Comparison of ENCODE assay signal across 8 mouse cellular contexts in genomic region chr9:114390749-114391075, GRCm38 (mm10). TPM values are rescaled to one million over a fixed set of nuclear protein-coding genes. Genes with fewer than 3 reads are reported as not detected.
DNase-seq lines count a peak whose midpoint lies in the region; ATAC-seq and TF ChIP-seq lines count a peak whose summit lies in the region.

No protein-coding gene starts in this region.

- H3K27me3 ChIP-seq in heart, adult 2 months (ENCODE audit: control insufficient read depth, insufficient read depth, low read length) = no peaks in the 10 kb centered on the region
- H3K27me3 ChIP-seq in forebrain, embryonic 14.5 days (replicated peaks; ENCODE audit: control insufficient read depth, insufficient read depth, low read length) = no peaks in the 10 kb centered on the region
- no peaks in the 10 kb centered on the region for H3K27me3 ChIP-seq in liver, embryonic 14.5 days (ENCODE audit: control insufficient read depth, insufficient read depth, low read length)

- TF ChIP-seq POLR2A in heart, adult 2 months (IDR thresholded peaks at IDR 0.05; ENCODE audit: insufficient read depth, low read depth, low read length) = no peak

- intact Hi-C loops in heart, adult 2 months (cut with DNase I) = no loop called here
- intact Hi-C loops in heart, postnatal 14 days (cut with DNase I) = no loop called here

- DNase-seq in heart, adult 2 months = no peak
- DNase-seq in heart, postnatal 14 days = no peak
- DNase-seq in forebrain, embryonic 14.5 days (ENCODE audit: low spot score) = no peak
- DNase-seq in liver, embryonic 14.5 days (ENCODE audit: low read depth in 3 of 3, low spot score in 3 of 3) = no peak
- DNase-seq in left cerebral cortex, adult 11 months (ENCODE audit: low spot score) = no peak
- DNase-seq in retina, postnatal 1 day = no peak

- TF ChIP-seq EP300 in heart, adult 2 months (IDR thresholded peaks at IDR 0.05; ENCODE audit: insufficient read depth, low read depth, low read length) = no peak
- no peak for TF ChIP-seq EP300 in liver, embryonic 14.5 days (IDR thresholded peaks at IDR 0.05; ENCODE audit: low read depth)

- peak; percentile 73 for ATAC-seq in CD4-positive, CD25-positive, alpha-beta regulatory T cell, adult 4 months
- ATAC-seq in forebrain, embryonic 14.5 days = no peak
- ATAC-seq in liver, embryonic 14.5 days (ENCODE audit: insufficient read depth) = no peak
- no peak for ATAC-seq in frontal cortex, adult (ENCODE audit: low TSS enrichment)

- TF ChIP-seq CTCF in heart, adult 2 months (IDR thresholded peaks at IDR 0.05) = no peak
- no peak for TF ChIP-seq CTCF in liver, embryonic 14.5 days (IDR thresholded peaks at IDR 0.05; ENCODE audit: low read depth)

- peak overlapping the region; percentile 69; the same call in 1 of the 2 replicates for H3K27ac ChIP-seq in heart, adult 2 months
- H3K27ac ChIP-seq in forebrain, embryonic 14.5 days (ENCODE audit: low read depth, low read length) = no peak overlapping the region
- no peak overlapping the region for H3K27ac ChIP-seq in liver, embryonic 14.5 days

- WGBS in heart, adult 2 months = 3% methylated on average over 10 of the region's 10 CpGs
- 6% methylated on average over 10 of the region's 10 CpGs for whole genome bisulfite sequencing in forebrain, embryonic 14.5 days
- WGBS in liver, embryonic 14.5 days (ENCODE audit: insufficient replicate concordance) = 1% methylated on average over 10 of the region's 10 CpGs

- H3K9ac ChIP-seq in heart, adult 2 months (ENCODE audit: low read depth, low read length) = peak overlapping the region; percentile 84
- H3K9ac ChIP-seq in forebrain, embryonic 14.5 days (ENCODE audit: low read length) = peak overlapping the region; percentile 78
- peak overlapping the region; percentile 68 for H3K9ac ChIP-seq in liver, embryonic 14.5 days (replicated peaks)

- peaks cover 3% of the 10 kb centered on the region; the same call in 1 of the 2 replicates for H3K4me1 ChIP-seq in heart, adult 2 months (ENCODE audit: control insufficient read depth, insufficient read depth, low read length)
- H3K4me1 ChIP-seq in forebrain, embryonic 14.5 days (ENCODE audit: control insufficient read depth, insufficient read depth, low read length) = no peaks in the 10 kb centered on the region
- peaks cover 11 to 12% of the 10 kb centered on the region in 2 experiments; a peak in 3 of 4 replicates for H3K4me1 ChIP-seq in liver, embryonic 14.5 days (replicated peaks; ENCODE audit: control insufficient read depth in 2 of 2, insufficient read depth in 2 of 2, low read length in 1 of 2)

- H3K4me2 ChIP-seq in forebrain, embryonic 14.5 days (ENCODE audit: low read length) = peak overlapping the region; percentile 86
- H3K4me2 ChIP-seq in liver, embryonic 14.5 days (ENCODE audit: low read depth) = peak overlapping the region; percentile 84

- H3K79me2 ChIP-seq in heart, adult 2 months (replicated peaks; ENCODE audit: control insufficient read depth, insufficient read depth, low read length) = no peaks in the 10 kb centered on the region

- peak overlapping the region; percentile 63 for H3K4me3 ChIP-seq in heart, adult 2 months
- peak overlapping the region; percentile 70 for H3K4me3 ChIP-seq in forebrain, embryonic 14.5 days (ENCODE audit: low read depth, low read length)
- peak overlapping the region; percentile 66 to 78 for H3K4me3 ChIP-seq in liver, embryonic 14.5 days (ENCODE audit: insufficient read depth in 1 of 2, low read depth in 2 of 2, low read length in 2 of 2)

- H3K9me3 ChIP-seq in forebrain, embryonic 14.5 days (replicated peaks; ENCODE audit: control insufficient read depth, low read length) = no peaks in the 10 kb centered on the region
- no peaks in the 10 kb centered on the region for H3K9me3 ChIP-seq in liver, embryonic 14.5 days (ENCODE audit: control insufficient read depth, low read length)

- H3K36me3 ChIP-seq in heart, adult 2 months (ENCODE audit: control insufficient read depth, insufficient read depth, low read length) = no peaks in the 10 kb centered on the region
- no peaks in the 10 kb centered on the region for H3K36me3 ChIP-seq in forebrain, embryonic 14.5 days (ENCODE audit: control insufficient read depth, insufficient read depth, low read length)
- H3K36me3 ChIP-seq in liver, embryonic 14.5 days (replicated peaks; ENCODE audit: control insufficient read depth, insufficient read depth, low read depth) = no peaks in the 10 kb centered on the region

RNA-seq across cellular contexts. Expression of gene Crtap, which starts 0.2 kb away (rescaled TPM):
- 10 to 100 TPM; 28.5 to 31.2 TPM for total RNA-seq in heart, adult 2 months (2021)
- 67.7 and 97.4 TPM in 2 replicates for polyA plus RNA-seq in heart, adult 2 months (2012; rRNA removed)
- total RNA-seq in heart, postnatal 14 days (2021) = 10 to 100 TPM; 35.4 to 41.3 TPM
- polyA plus RNA-seq in CD4-positive, CD25-positive, alpha-beta regulatory T cell, adult 4 months (2017; shearing (Covaris generic)) = 1 to 10 TPM; 2.4 to 2.9 TPM
- 23.6 and 26.2 TPM in 2 replicates for polyA plus RNA-seq in forebrain, embryonic 14.5 days (2014; fragmentation: Nextera tagmentation; extraction: Ambion mirVana)
- 12.8 and 13.1 TPM in 2 replicates for polyA plus RNA-seq in liver, embryonic 14.5 days (2012; rRNA removed)
- 13.7 and 19.6 TPM in 2 replicates for polyA plus RNA-seq in liver, embryonic 14.5 days (2014; fragmentation: Nextera tagmentation; extraction: Ambion mirVana)

RNA-seq across cellular contexts. Expression of gene Glb1, which starts 10.2 kb away (rescaled TPM):
- 10 to 100 TPM; 12.2 to 14.8 TPM for total RNA-seq in heart, adult 2 months (2021)
- 20.8 and 27.1 TPM in 2 replicates for polyA plus RNA-seq in heart, adult 2 months (2012; rRNA removed)
- 10 to 100 TPM; 18.5 to 19.2 TPM for total RNA-seq in heart, postnatal 14 days (2021)
- 10 to 100 TPM; 43.0 to 62.1 TPM for polyA plus RNA-seq in CD4-positive, CD25-positive, alpha-beta regulatory T cell, adult 4 months (2017; shearing (Covaris generic))
- polyA plus RNA-seq in forebrain, embryonic 14.5 days (2014; fragmentation: Nextera tagmentation; extraction: Ambion mirVana) = 25.9 and 26.3 TPM in 2 replicates
- polyA plus RNA-seq in liver, embryonic 14.5 days (2012; rRNA removed) = 10.2 and 10.5 TPM in 2 replicates
- 13.1 TPM in 2 replicates for polyA plus RNA-seq in liver, embryonic 14.5 days (2014; fragmentation: Nextera tagmentation; extraction: Ambion mirVana)

RNA-seq across cellular contexts. Expression of gene Tmppe, which starts 10.2 kb away (rescaled TPM):
- total RNA-seq in heart, adult 2 months (2021) = 1 to 10 TPM; 3.7 to 3.9 TPM
- polyA plus RNA-seq in heart, adult 2 months (2012; rRNA removed) = 2.7 and 4.9 TPM in 2 replicates
- total RNA-seq in heart, postnatal 14 days (2021) = 1 to 10 TPM; 4.5 to 4.8 TPM
- 10 to 100 TPM; 10.9 to 20.8 TPM for polyA plus RNA-seq in CD4-positive, CD25-positive, alpha-beta regulatory T cell, adult 4 months (2017; shearing (Covaris generic))
- 1.7 and 1.8 TPM in 2 replicates for polyA plus RNA-seq in forebrain, embryonic 14.5 days (2014; fragmentation: Nextera tagmentation; extraction: Ambion mirVana)
- polyA plus RNA-seq in liver, embryonic 14.5 days (2012; rRNA removed) = 1.2 TPM in 2 replicates
- polyA plus RNA-seq in liver, embryonic 14.5 days (2014; fragmentation: Nextera tagmentation; extraction: Ambion mirVana) = 0.36 and 0.62 TPM in 2 replicates
